Mouse (Mus musculus): ENCODE measurements around the gene Mdm2.
"Not testable (repeated sequence)": the region's sequence is repeated elsewhere in the genome, so short reads cannot be mapped to it uniquely, and the experiment has no call there.

Mdm2 gene

DNA sequence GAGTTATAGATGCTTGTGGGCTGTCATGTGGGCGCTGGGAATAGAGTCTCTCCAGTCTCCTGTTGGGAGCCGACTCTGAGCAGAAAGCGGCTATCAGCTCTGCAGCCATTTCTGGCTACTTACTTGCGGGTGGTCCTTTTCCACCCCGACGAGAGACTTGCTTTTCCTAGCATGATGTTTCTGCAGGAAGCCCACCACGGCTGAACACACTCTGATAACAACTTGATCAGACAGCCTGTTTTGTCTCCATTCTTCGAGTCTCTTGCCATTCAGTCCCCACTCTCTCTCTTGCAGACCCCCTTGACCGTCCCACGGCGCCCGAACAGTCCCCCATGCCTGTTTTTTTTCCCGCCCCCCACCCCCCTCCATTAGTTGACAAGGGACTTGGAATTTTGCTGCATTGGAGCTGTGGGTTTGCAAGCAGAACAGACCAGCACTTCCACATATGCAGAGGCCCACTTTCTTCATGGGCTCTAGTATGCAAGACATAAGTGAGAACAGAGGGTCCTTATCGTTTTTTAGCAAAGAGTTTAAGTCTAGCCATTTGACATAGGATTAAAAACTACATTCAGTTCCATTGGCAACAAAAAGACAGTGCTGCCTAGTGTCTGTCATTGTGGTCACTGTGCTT lies 22.5 kb upstream of the Mdm2 start:
- no peak for DNase-seq (ENCODE audit: low spot score in 2 of 2)

DNA sequence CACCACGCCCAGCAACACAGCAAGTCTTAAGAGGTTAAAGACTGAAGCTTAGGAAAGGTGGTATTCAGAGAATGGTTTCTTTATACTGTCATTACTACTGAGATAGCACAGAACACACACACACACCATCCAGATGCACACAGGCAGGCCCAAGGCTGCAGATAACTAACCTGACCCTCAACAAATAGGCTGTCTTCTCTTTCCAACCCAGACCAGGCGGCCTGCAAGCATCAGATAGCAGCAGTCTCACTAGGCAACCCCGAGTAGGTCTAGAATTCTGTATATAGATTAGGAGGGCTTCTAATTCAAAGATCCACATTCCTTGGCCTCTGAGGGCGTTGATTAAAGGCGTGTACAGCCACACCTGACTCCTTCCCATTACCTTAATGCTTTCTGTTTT lies 21.6 kb upstream of the Mdm2 start:
- no peak for DNase-seq (ENCODE audit: low spot score in 2 of 2)

DNA sequence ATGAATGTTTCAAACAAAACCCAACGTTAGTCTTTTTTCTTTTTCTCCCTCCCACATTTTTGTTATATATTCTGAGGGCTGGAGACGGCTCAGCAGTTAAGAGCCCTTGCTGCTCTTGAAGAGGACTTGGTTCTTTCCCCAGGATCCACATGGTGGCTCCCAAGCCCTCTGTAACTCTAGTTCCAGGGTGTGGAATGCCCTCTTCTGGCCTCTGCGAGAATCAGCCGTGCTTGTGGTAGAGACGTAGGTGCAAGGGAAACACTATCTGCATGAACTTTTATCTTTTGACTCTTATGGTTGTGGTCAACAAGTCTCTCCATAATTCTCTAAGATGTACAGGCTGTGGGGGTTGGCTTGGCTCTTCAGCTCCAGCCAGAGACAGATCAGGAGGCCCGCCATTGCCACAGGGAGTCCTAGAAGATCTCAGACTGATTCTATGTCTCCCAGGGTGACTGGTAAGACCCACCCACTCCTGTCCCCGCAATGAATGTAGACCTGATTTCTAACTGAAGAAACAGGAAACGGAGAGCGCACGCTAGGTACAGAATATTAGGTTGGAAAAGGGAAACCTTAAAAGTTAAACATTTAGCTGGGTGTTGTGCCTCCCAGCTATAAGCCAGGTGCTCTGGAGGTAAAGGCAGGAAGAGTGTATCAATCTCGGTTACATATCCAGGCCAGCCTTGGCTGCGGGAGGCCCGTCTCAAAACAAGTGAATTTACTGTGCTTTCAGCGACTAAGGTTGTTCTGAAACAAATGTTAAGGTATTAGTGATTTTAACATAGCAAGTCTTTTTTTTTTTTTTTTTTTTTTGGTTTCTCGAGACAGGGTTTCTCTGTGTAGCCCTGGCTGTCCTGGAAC lies 20.9 kb upstream of the Mdm2 start:
- peak; percentile 20 to 35 for DNase-seq (ENCODE audit: low spot score in 2 of 2)

DNA sequence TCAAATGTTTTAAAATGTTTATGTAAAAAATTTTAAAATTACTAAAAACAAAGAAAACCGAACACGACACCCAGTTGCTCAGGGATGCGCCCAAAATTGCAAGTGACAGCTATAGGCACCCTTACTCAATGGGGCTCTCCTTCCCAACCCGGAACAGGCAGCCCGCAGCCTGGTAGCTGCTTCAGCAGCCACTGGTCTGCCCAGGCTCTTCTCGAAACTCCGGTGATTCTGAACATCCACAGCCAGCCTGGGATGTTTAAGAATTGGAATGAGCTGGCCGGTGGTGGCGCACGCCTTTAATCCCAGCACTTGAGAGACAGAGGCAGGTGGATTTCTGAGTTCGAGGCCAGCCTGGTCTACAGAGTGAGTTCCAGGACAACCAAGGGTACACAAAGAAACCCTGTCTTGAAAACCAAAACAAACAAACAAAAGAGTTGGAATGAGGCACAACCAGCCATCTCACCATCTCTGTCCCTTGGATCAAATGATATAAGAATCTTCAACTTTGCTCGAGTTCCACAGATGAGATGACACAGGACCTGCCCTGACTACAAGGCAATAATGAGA lies 20.2 kb upstream of the Mdm2 start:
- no peak for DNase-seq (ENCODE audit: low spot score in 2 of 2)

DNA sequence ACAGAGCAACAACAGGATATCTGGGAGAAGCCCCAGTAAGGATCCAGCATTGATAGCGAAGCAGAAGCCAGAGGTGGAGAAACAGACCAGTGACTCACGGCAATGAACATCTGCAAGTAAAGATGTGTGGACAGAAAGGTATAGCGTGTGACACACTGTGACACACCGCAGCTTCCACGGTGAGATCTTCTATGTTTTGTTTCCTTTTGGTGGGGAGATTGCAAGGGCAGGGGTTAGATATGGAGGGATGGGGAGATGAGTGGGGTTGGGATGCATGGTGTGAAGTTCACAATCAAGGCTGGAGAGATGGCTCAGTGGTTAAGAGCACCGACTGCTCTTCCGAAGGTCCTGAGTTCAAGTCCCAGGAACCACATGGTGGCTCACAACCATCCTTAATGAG lies 19.6 kb upstream of the Mdm2 start:
- no peak for DNase-seq (ENCODE audit: low spot score in 2 of 2)

DNA sequence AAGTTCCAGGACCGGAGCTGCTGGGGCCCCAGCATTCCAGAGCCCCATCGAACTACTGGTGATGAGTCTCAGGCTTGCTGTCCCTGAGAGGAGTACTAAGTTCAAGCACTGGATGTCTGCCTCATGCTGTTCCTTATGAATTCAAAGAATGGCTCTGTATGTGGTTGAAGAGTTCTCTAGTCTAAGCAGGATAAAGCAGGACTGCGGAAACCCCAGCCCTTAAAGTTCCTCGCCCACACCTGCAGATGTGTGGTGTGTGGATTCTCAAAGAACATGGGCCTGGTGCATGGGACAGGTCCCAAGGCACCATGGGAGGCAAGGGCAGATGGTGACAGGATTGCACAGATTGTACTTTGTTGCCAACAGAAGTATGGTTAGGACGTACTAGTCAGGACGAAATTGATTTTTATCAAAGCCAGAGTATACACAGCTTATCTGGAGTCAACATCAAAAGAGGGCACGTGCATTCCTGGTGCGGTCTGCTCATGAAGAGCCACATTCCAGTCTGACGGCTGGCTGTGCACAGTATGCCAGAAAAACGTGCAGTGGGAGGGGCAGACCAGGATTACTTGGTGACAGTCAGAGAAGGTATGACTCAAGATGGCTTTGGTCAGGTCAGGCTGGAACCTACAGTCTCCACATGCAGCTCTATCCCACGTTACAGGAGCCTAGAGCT lies 18.7 kb upstream of the Mdm2 start:
- no peak for DNase-seq (ENCODE audit: low spot score in 2 of 2)

DNA sequence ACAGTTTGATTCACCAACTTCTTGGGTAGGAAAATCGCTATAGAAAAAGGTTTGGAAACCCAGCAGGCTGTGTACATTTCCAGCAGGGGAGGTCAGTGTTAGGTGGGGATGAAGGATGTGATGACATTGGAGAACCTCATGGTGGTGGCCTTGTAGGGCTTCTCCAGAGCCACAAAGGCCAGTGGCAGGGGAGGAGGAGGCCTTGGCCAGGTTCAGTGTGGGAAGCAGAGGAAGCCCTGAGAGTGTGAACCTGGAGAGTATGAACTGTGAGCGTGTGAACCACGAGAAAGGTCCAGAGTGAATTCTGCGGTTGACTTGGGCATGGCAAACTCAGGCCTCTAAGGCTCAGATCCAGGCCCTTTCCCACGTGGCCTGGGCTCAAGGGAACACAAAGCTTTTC lies 18.0 kb upstream of the Mdm2 start:
- DNase-seq (ENCODE audit: low spot score in 2 of 2): no peak

DNA sequence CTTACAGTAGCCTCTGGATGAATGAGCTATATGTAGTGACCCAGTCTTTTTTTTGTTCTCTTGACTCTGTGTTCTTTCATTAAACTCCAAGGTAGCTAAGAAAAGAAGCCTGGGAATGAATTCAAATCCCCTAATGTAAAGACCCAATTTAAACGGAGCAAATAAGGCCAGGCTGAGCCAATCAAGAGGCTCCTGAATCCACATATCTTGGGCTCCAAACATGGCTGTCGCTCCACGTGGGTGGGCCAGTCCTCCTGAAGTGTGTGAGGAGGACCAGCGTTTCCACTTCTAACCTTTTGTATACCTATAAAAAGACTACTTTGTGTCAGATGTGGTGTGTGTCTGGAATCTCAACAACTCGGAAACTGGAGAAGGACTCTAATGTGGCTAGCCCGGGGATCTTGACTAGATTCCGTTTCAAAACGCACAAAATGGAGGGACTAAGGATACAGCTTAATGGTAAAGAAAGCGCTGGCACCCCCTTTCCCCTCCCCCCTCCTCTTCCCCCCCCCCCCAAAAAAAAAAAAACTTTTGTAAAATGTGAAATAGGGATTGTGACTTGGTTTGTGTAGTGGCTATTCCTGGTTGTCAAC lies 17.1 kb upstream of the Mdm2 start:
- DNase-seq (ENCODE audit: low spot score in 2 of 2): no peak

DNA sequence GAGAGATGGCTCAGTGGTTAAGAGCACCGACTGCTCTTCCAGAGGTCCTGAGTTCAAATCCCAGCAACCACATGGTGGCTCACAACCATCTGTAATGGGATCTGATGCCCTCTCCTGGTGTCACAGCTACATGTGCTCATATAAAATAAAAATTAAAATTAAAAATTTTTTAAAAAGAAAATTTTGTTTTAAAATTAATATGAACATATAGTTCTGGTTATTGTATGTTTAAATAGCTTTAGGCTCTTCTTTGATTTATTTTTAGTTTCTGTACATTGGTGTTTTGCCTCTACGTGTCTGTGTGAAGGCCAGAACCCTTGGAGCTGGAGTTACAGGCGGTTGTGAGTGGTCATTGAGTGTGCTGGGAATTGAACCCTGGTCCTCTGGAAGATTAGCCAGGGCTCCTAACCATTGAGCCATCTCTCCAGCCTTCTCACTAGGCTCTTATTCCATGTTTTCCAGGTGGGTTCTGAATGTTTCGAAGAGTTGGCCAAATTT lies 16.4 kb upstream of the Mdm2 start:
- no peak for DNase-seq (ENCODE audit: low spot score in 2 of 2)

DNA sequence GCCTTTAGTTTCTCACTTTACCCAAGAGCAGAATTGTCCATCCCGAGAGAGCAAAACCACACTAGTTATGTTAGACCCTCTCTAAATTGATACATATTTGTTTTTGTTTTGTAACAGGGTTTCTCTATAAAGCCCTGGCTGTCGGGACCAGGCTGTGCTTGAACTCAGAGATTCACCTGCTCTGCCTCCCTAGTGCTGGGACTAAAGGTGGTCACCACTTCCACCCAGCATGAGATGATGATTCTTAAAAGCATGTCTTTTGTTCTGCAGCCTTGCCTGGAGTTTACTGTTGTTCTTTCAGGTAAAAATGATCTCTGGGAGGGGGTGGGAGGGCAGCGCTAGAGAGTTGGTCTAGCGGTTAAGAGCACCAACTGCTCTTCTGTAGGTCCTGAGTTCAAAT lies 15.8 kb upstream of the Mdm2 start:
- DNase-seq (ENCODE audit: low spot score in 2 of 2): no peak

DNA sequence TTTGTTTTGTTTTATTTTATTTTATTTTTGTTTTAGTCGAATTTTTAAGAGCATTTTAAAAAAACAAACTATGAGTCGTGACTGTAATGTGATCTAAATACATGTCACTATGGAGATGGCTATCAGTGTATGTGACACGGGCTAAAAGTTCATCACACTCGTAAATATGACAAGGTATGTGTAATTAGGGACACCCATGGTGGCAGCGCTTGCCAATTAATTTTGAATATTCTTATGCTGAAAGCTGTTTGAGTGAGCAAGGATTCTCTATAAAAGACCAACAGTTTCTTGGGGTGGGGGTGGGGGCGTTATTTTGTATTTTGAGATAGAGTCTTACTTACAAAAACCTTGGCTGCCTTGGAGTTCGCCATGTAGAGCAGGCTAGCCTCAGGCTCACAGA lies 15.1 kb upstream of the Mdm2 start:
- DNase-seq (ENCODE audit: low spot score in 2 of 2): no peak

DNA sequence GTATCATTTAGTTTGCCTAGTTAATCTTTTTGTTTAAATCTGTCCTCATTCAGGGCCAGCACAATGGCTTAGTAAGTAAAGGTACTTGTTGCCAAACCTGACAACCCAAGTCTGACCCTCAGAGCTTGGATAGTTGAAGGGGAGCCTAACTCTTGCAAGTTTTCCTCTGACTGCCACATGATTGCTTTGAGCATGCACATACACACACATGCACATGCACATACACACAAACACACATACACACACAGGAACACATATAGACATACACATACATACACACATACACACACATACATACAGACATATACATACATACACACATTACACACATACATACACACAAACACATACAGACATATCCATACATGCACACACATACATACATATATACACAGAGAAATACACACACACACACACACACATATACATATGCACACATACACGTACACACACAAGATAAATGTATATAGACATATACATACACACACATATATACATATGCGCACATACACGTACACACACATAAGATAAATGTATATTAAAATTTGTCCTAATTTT lies 14.3 kb upstream of the Mdm2 start:
- no peak for DNase-seq (ENCODE audit: low spot score in 2 of 2)

DNA sequence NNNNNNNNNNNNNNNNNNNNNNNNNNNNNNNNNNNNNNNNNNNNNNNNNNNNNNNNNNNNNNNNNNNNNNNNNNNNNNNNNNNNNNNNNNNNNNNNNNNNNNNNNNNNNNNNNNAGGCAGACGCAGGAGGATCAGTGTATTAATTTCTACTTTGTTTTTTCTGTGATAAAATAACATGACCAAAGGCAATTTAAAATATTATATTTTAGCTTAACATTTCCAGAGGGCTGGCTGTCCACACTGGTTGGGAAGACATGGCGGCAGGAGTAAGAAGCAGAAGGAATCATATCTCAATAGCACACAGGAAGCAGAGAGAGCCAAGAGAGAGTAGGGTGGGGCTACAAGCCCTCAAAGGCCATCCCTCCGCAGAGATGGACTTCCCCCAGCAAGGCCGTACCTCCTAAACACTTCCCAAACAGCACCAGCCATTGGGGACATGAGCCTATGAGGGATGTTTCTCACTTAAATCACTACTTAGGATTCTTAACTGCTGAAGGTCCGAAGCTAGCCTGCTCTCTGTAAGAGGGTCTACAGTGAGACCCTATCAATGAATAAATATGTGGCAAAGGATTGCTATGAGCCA lies 13.7 kb upstream of the Mdm2 start:
- no peak for DNase-seq (ENCODE audit: low spot score in 2 of 2)

DNA sequence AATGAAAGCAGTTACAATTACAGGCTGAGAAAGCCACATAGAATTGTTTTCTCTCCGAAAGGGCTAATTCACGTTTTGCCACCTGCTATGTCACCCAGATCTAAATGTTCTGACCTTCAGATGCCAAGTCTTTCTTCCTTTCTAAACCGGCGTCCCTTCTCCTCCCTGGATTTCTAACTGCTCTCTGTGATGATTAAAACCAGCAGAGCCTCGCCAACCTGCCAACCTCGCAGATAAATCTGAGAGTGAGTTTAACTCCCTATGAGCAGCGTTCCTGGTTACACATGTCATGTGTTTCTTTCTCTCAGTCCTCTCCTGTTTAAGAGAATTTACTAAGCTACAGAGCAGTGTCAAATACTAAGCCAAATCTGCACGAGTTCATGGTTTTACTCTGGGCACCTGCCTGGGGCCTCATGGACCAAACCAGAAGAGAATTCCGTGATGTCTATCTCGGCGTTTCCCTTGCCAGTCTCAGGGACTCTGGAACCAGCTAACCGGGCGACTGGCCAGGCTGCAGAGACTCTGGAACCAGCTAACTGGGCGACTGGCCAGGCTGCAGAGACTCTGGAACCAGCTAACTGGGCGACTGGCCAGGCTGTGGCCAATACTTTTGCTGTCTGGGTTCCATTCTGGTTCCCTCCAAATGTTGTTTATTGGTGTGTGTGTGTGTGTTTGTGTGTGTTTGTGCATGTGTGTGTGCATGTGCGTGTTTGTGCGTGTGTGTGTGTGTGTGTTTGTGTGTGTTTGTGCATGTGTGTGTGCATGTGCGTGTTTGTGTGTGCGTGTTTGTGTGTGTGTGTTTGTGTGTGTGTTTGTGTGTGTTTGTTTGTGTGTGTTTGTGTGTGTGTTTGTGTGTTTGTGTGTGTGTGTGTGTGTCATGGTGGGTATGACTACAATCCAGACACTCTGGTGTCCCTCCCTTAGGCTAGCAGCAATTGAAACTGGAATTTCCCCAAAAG lies 7.9 kb upstream of the Mdm2 start:
- DNase-seq (ENCODE audit: low spot score in 2 of 2): no peak

DNA sequence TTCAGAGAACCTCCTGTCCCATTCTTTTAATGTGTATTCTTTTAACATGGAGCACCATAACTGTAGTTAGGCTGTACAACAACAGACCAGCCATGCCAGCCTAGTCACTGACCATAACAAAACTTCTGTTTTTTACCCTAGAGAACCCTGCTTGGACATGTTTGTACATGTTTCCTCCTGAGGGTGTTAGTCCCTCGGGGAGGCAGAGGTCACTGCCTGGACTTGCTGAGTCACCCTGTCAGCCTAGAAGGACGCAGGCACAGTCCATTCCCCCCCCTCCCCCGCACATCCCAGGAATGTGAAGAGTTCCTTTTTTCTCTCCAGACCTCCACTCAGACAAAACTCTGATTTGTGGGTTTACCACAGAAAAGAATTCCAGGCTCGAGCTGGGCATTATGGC lies 7.0 kb upstream of the Mdm2 start:
- no peak for DNase-seq (ENCODE audit: low spot score in 2 of 2)

DNA sequence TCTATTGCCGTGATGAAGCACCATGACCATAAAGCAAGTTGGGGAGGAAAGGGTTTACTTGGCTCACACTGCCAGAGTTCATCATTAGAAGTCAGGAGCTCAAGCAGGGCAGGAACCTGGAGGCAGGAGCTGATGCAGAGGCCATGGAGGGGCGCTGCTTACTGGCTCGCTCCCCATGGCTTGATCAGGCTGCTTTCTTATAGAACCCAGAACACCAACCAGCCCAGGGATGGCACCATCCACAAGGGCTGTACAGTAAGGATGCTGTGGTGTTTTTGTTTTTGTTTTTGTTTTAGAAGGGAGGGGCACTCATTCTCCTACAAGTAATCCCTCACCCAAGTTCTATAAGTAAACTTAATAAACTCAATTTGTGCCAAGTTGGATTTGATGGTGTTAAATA lies 6.1 kb upstream of the Mdm2 start:
- no peak for DNase-seq (ENCODE audit: low spot score in 2 of 2)

DNA sequence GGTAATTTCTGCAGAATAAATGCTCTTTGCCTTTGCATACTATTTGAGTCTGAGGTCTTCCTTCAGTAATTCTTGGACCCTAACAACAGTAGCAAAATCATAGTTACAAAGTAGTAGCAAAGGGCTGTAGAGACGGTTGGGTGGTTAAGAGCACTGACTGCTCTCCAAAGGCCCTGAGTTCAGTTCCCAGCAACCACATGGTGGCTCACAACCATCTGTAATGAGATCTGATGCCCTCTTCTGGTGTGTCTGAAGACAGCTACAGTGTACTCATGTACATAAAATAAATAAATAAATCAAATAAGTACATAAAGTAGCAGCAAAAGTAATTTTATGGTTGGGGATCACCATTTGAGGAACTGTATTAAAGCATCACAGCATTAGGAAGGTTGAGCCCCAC lies 5.1 kb upstream of the Mdm2 start:
- not testable (repeated sequence) for DNase-seq (ENCODE audit: low spot score in 2 of 2)

DNA sequence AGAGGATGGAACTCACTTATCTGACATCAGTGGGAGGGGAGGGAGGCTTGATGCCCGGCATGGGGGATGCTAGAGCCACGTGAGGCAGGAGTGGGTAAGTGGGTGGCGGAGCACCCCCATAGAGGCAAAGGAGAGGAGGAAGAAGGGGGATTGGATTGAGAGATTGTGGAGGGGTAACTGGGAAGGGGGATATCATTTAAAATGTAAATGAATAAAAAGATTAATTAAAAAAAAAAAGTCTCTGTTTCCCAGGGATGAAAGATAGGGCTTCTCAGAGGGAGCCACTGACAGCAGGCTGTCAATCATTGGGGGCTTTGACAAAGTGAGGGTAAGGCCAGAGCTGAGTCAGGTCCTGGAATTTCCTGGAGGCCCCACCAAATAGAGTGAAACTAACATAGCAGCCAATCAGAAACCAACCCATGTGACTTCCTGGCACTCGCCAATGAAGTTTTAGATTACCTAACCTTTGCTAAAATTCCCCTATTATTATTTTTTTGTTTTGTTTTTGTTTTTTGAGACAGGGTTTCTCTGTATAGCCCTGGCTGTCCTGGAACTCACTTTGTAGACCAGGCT lies 4.5 kb upstream of the Mdm2 start:
- DNase-seq (ENCODE audit: low spot score in 2 of 2): no peak

DNA sequence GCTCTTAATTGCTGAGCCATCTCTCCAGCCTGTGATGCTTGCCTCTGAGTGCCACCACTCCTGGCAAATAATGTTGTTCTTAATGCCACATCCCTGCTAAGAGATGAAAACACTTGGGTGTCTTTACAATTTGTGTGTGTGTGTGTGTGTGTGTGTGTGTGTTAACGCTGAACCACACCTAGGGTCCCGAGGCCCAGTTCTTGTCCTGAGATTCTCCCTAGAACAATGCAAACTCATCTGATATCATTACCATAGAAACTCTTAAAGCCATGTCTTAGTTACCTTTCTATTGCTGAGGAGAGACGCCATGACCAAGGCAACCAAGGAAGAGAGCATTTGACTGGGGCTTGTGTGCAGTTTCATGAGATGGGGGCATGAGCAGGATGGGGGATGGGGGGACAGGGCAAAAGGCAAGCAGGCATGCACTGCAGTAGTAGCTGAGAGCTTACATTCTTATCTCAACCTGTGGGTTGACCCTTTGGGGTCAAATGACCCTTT lies 3.5 kb upstream of the Mdm2 start:
- DNase-seq (ENCODE audit: low spot score in 2 of 2): no peak

DNA sequence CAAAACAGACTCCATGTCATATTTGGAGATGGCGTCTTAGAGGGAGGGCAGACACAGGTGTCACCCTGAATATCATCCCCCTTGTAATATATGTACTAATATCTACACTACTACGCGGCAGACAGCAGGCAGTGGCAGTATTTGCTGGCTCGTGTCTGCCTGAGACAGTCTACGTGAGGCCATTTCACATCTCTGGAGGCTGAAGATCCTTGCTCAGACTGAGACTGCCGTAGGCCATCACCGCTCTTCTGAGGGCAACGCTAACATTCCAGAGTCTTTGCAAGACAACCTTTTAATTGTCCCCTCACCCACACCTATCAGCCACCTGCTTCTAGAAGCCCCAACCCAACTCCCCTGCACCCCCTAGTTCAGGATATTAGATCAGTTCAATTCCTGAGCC lies 2.9 kb upstream of the Mdm2 start:
- no peak for DNase-seq (ENCODE audit: low spot score in 2 of 2)
